Mouse (Mus musculus): ENCODE results near the gene Rac3. TPM values are rescaled to one million over a fixed set of nuclear protein-coding genes. Genes with fewer than 3 reads are reported as not detected.

Gene Rac3
- polyA plus RNA-seq, 1 experiment from 2014 or later: 1.2 TPM

DNA sequence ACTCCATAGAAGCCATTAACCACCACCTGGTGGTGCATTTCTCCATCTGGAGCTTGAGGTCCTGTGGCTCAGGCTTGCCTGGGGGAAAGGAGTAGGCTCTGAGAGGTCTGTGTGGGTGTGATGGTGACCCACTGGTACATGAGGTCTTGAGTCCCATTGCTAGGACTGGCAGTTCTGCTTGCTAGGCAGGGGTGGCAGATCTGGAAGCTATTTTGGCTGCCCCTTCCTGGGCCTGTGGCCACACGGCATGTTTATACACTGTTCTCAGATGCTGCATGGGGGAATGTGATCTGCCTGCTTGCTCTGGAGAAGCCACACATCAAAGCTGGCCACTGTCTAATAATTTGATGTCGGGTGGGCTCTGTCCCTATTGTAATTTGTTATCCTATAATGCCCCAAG lies 37.2 kb upstream of the Rac3 start:
- Histone ChIP-seq H3K4me3 (ENCODE audit: low read depth, low read length) (no peak overlapping the region), H3K27me3 (replicated peaks; ENCODE audit: control insufficient read depth, insufficient read depth, low read length) (no peaks in the 10 kb centered on the region), H3K9me3 (ENCODE audit: control insufficient read depth, low read length) (no peaks in the 10 kb centered on the region), H3K27ac (ENCODE audit: low read depth, low read length) (no peak overlapping the region), H3K36me3 (ENCODE audit: control insufficient read depth, insufficient read depth, low read length) (peaks cover 12% of the 10 kb centered on the region), H3K4me2 (no peak overlapping the region), H3K4me1 (replicated peaks; ENCODE audit: control insufficient read depth, insufficient read depth, low read length) (no peaks in the 10 kb centered on the region), H3K9ac (ENCODE audit: low read depth, low read length) (no peak overlapping the region)
- no peak for DNase-seq (ENCODE audit: low spot score)
- ATAC-seq (replicated peaks; ENCODE audit: low FRiP score): no peak
- WGBS: 86% methylated on average over 2 of the region's 2 CpGs

DNA sequence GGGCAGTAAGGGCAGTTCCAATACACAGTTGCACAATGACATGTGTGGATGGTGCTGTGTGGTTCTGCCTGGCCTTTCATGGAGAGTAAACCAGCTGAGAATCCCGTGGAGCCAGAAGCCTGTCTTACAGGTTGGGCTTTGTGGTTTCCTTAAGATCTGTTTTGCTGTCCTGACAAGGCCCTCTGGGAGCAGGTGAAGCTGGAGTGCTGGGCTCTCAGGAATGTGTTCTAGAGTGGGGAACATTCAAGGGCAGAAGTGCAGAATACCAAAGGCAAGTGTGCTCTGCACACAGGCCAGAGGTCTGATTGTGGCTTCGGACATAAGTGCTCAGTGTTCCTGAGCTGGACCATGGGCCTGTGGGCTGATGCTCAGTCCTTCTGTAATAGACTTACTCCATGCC lies 36.6 kb upstream of the Rac3 start:
- Histone ChIP-seq H3K4me2 (no peak overlapping the region), H3K9ac (ENCODE audit: low read depth, low read length) (no peak overlapping the region), H3K36me3 (ENCODE audit: control insufficient read depth, insufficient read depth, low read length) (peaks cover 15% of the 10 kb centered on the region), H3K9me3 (ENCODE audit: control insufficient read depth, low read length) (no peaks in the 10 kb centered on the region), H3K4me3 (ENCODE audit: low read depth, low read length) (no peak overlapping the region), H3K27me3 (replicated peaks; ENCODE audit: control insufficient read depth, insufficient read depth, low read length) (no peaks in the 10 kb centered on the region), H3K27ac (ENCODE audit: low read depth, low read length) (no peak overlapping the region), H3K4me1 (replicated peaks; ENCODE audit: control insufficient read depth, insufficient read depth, low read length) (no peaks in the 10 kb centered on the region)
- DNase-seq (ENCODE audit: low spot score): no peak
- ATAC-seq (replicated peaks; ENCODE audit: low FRiP score): no peak
- WGBS: 90% methylated on average over 2 of the region's 2 CpGs

DNA sequence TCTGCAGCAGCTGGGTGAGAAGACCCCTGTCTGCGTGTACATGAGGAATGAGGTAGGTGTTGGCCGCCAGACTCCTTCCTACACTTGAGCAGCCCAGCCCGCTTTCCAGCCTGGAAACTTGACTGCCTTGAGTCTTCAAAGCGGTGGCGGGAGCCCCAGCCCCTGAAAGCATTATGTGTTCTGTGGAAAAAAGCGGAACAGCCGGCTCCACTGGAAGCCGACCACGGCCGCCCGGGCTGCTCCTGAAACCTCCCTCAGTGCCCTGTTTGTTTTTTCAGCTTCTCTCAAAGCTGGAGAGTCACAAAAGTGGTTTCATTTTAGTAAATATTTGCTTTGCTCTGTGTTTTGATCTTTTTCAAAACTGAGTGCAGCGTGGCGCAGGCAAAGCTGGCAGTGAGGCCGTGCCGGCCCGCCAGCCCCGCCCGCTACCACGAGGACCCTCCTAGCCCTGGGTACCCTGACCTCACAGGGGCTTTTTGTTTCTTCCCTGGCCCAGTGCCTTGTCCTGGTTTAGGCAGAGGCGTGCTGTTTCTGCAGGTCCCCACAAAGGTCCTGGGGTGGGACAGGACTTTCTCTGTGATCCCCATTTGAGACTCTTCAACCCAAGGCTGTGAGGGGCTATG lies 34.5 kb upstream of the Rac3 start:
- no peaks in the 10 kb centered on the region for H3K9me3 ChIP-seq (ENCODE audit: control insufficient read depth, low read length)
- no peaks in the 10 kb centered on the region for H3K4me1 ChIP-seq (replicated peaks; ENCODE audit: control insufficient read depth, insufficient read depth, low read length)
- H3K36me3 ChIP-seq (ENCODE audit: control insufficient read depth, insufficient read depth, low read length): peaks cover 11% of the 10 kb centered on the region; the same call in 1 of the 2 replicates
- no peak overlapping the region for H3K4me3 ChIP-seq (ENCODE audit: low read depth, low read length)
- no peak overlapping the region for H3K27ac ChIP-seq (ENCODE audit: low read depth, low read length)
- ATAC-seq (replicated peaks; ENCODE audit: low FRiP score): no peak
- no peak overlapping the region for H3K9ac ChIP-seq (ENCODE audit: low read depth, low read length)
- H3K4me2 ChIP-seq: no peak overlapping the region
- no peaks in the 10 kb centered on the region for H3K27me3 ChIP-seq (replicated peaks; ENCODE audit: control insufficient read depth, insufficient read depth, low read length)
- no peak for DNase-seq (ENCODE audit: low spot score)
- WGBS: 88% methylated on average over 20 of the region's 20 CpGs

DNA sequence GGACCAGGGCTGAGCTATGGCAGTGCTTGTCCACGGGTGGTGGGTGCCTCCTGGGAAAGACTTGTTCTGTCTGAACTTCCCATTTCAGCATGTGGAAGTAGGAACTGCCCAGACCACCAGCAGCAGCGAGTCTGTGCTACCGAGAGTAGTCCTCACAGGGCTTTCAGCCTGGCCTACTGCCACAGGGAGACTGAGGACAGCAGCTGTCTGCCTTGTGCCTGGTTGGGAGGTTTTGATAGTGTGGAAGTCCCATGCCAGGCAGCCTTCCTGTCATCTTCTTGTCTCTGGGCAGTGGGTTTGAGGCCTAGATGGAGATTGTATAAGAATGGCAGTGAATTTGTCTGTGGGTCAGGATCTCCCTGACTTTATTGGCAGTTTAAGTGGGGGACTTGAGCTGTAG lies 31.9 kb upstream of the Rac3 start:
- Histone ChIP-seq H3K9me3 (ENCODE audit: control insufficient read depth, low read length) (no peaks in the 10 kb centered on the region), H3K4me2 (no peak overlapping the region), H3K27ac (ENCODE audit: low read depth, low read length) (no peak overlapping the region), H3K36me3 (ENCODE audit: control insufficient read depth, insufficient read depth, low read length) (peaks cover 11% of the 10 kb centered on the region; the same call in 1 of the 2 replicates), H3K27me3 (replicated peaks; ENCODE audit: control insufficient read depth, insufficient read depth, low read length) (no peaks in the 10 kb centered on the region), H3K9ac (ENCODE audit: low read depth, low read length) (no peak overlapping the region), H3K4me1 (replicated peaks; ENCODE audit: control insufficient read depth, insufficient read depth, low read length) (no peaks in the 10 kb centered on the region), H3K4me3 (ENCODE audit: low read depth, low read length) (no peak overlapping the region)
- 66% methylated on average over 3 of the region's 3 CpGs for WGBS
- ATAC-seq (replicated peaks; ENCODE audit: low FRiP score): no peak
- DNase-seq (ENCODE audit: low spot score): no peak

DNA sequence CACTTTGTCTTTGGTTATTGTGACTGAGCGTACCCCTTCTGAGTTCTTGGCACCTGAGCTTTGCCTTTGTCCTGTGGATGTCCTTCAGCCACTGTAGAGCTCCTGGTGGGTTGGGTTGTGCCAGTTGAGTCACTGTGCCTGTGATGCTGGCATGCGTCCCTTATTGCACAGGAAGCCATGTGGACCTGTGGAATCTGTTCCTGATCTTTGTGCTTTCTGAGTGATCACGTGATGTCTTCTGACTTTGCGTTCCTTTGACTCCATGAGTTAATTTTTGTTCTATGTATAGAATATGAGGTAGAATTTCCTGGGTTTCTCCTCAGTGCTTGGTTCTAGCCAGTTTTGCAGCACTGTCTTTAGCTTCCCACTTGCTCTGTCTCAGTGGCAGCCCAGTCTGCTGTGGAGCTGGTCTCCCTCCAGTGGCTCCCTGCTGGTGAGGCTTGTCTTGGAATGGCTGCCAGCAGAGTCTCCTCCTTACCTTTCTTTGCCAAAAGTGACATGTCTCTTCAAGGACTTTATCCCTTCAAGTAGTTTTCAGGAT lies 28.7 kb upstream of the Rac3 start:
- H3K9me3 ChIP-seq (ENCODE audit: control insufficient read depth, low read length): peaks cover 4% of the 10 kb centered on the region; the same call in 1 of the 2 replicates
- H3K4me2 ChIP-seq: no peak overlapping the region
- peaks cover 10% of the 10 kb centered on the region; the same call in 1 of the 2 replicates for H3K36me3 ChIP-seq (ENCODE audit: control insufficient read depth, insufficient read depth, low read length)
- H3K4me1 ChIP-seq (replicated peaks; ENCODE audit: control insufficient read depth, insufficient read depth, low read length): 0 out of 2 replicates have a peak, but pooled peaks cover 3% of the 10 kb centered on the region
- H3K4me3 ChIP-seq (ENCODE audit: low read depth, low read length): no peak overlapping the region
- ATAC-seq (replicated peaks; ENCODE audit: low FRiP score): no peak
- H3K27ac ChIP-seq (ENCODE audit: low read depth, low read length): no peak overlapping the region
- DNase-seq (ENCODE audit: low spot score): no peak
- WGBS: 89% methylated on average over 4 of the region's 4 CpGs
- H3K27me3 ChIP-seq (replicated peaks; ENCODE audit: control insufficient read depth, insufficient read depth, low read length): no peaks in the 10 kb centered on the region
- H3K9ac ChIP-seq (ENCODE audit: low read depth, low read length): no peak overlapping the region

DNA sequence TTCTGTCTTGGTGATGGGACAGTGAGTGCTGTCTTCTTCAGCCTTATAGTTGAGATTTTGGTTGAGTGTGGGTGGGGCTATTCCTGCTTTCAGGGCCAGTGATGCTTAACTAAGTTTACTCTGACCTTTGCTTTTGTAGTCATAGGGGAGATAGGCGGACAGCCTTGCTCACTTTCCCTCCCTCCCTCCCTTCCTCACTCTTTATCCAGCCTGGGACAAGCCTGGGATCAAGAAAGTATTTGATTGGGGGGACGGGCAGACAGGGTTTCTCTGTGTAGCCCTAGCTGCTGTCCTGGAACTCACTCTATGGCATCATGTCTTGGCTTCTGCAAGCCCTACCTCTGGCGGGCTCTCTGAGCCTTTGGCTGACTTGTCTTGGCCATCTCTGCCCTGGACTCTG lies 27.8 kb upstream of the Rac3 start:
- no peak overlapping the region for H3K27ac ChIP-seq (ENCODE audit: low read depth, low read length)
- no peak for ATAC-seq (replicated peaks; ENCODE audit: low FRiP score)
- H3K9ac ChIP-seq (ENCODE audit: low read depth, low read length): no peak overlapping the region
- H3K4me3 ChIP-seq (ENCODE audit: low read depth, low read length): no peak overlapping the region
- no peak for DNase-seq (ENCODE audit: low spot score)
- no peaks in the 10 kb centered on the region for H3K27me3 ChIP-seq (replicated peaks; ENCODE audit: control insufficient read depth, insufficient read depth, low read length)
- peaks cover 10% of the 10 kb centered on the region; the same call in 1 of the 2 replicates for H3K36me3 ChIP-seq (ENCODE audit: control insufficient read depth, insufficient read depth, low read length)
- WGBS: 81% methylated on average over 3 of the region's 3 CpGs
- no peak overlapping the region for H3K4me2 ChIP-seq
- H3K9me3 ChIP-seq (ENCODE audit: control insufficient read depth, low read length): peaks cover 4% of the 10 kb centered on the region; the same call in 1 of the 2 replicates
- 0 out of 2 replicates have a peak, but pooled peaks cover 3% of the 10 kb centered on the region for H3K4me1 ChIP-seq (replicated peaks; ENCODE audit: control insufficient read depth, insufficient read depth, low read length)

DNA sequence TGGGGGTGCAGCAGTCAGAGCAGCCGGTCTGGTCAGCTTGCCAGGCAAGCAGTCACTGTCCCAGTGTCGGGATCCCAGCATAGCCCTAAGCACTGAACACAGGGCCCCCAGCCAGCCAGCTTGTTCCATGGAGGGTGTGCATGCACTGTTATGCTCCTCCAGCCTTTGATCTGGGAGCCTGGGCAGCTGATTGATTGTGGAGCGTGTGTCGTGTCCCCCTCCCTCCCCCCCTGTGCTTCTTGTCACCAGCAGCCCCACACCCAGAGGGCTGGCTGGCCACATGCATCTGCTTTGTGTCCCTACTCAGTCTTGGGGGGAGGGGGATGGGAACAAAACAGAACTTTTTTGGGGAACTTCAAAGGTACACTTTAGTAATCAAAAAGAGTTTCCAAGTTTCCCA lies 26.1 kb upstream of the Rac3 start:
- H3K9me3 ChIP-seq (ENCODE audit: control insufficient read depth, low read length): peaks cover 4% of the 10 kb centered on the region; the same call in 1 of the 2 replicates
- H3K4me1 ChIP-seq (replicated peaks; ENCODE audit: control insufficient read depth, insufficient read depth, low read length): 0 out of 2 replicates have a peak, but pooled peaks cover 3% of the 10 kb centered on the region
- WGBS: 54% methylated on average over 4 of the region's 4 CpGs
- no peak for DNase-seq (ENCODE audit: low spot score)
- no peaks in the 10 kb centered on the region for H3K27me3 ChIP-seq (replicated peaks; ENCODE audit: control insufficient read depth, insufficient read depth, low read length)
- H3K4me3 ChIP-seq (ENCODE audit: low read depth, low read length): no peak overlapping the region
- H3K27ac ChIP-seq (ENCODE audit: low read depth, low read length): no peak overlapping the region
- no peak overlapping the region for H3K9ac ChIP-seq (ENCODE audit: low read depth, low read length)
- peaks cover 6% of the 10 kb centered on the region; the same call in 1 of the 2 replicates for H3K36me3 ChIP-seq (ENCODE audit: control insufficient read depth, insufficient read depth, low read length)
- ATAC-seq (replicated peaks; ENCODE audit: low FRiP score): no peak
- no peak overlapping the region for H3K4me2 ChIP-seq

DNA sequence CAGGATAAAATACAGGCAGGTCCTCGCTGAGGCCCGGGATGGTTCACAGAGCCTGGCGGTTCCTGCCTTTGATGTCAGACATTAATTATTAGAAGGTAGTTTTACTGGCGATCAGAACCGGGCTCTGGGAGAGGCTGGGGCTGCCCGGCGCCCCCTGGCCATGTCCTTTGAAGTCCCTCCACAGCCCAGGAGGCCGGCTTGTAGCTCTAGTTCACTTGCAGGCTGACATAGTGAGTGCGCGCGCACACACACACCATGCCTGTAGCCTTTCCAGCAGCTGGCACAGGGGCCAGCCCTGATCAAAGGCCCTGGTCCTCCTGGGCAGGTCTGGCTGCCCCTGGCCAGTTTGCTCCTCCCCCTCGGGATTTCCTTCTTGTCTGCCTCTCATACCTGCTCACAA lies 25.6 kb upstream of the Rac3 start:
- Histone ChIP-seq H3K9ac (ENCODE audit: low read depth, low read length) (no peak overlapping the region), H3K4me2 (no peak overlapping the region), H3K4me3 (ENCODE audit: low read depth, low read length) (no peak overlapping the region), H3K27ac (ENCODE audit: low read depth, low read length) (no peak overlapping the region), H3K4me1 (replicated peaks; ENCODE audit: control insufficient read depth, insufficient read depth, low read length) (0 out of 2 replicates have a peak, but pooled peaks cover 3% of the 10 kb centered on the region), H3K27me3 (replicated peaks; ENCODE audit: control insufficient read depth, insufficient read depth, low read length) (no peaks in the 10 kb centered on the region), H3K9me3 (ENCODE audit: control insufficient read depth, low read length) (peaks cover 4% of the 10 kb centered on the region; the same call in 1 of the 2 replicates), H3K36me3 (ENCODE audit: control insufficient read depth, insufficient read depth, low read length) (peaks cover 6% of the 10 kb centered on the region; the same call in 1 of the 2 replicates)
- no peak for ATAC-seq (replicated peaks; ENCODE audit: low FRiP score)
- DNase-seq (ENCODE audit: low spot score): no peak
- WGBS: 64% methylated on average over 12 of the region's 12 CpGs

DNA sequence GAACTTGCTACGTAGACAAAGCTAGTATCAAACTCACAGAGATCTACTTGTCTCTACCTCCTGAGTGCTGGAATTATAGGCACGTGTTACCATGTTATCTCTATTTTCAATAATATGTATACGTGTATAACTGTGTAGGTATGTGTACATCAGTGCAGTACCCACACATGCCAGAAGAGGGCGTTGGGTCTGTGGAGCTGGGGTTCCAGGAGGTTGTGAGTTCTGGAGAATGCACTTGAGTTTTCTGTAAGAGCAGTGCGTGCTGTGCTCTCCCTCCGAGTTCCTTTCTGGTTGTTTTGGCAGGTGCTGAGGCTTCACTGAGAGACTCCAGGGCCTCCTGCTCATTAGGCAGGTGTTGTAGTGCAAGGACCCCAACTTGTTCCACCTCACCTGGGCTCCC lies 24.7 kb upstream of the Rac3 start:
- H3K4me1 ChIP-seq (replicated peaks; ENCODE audit: control insufficient read depth, insufficient read depth, low read length): 0 out of 2 replicates have a peak, but pooled peaks cover 3% of the 10 kb centered on the region
- DNase-seq (ENCODE audit: low spot score) (no peak), ATAC-seq (replicated peaks; ENCODE audit: low FRiP score) (no peak)
- H3K4me3 ChIP-seq (ENCODE audit: low read depth, low read length): no peak overlapping the region
- peaks cover 10% of the 10 kb centered on the region; the same call in 1 of the 2 replicates for H3K36me3 ChIP-seq (ENCODE audit: control insufficient read depth, insufficient read depth, low read length)
- H3K9ac ChIP-seq (ENCODE audit: low read depth, low read length): no peak overlapping the region
- no peaks in the 10 kb centered on the region for H3K27me3 ChIP-seq (replicated peaks; ENCODE audit: control insufficient read depth, insufficient read depth, low read length)
- H3K9me3 ChIP-seq (ENCODE audit: control insufficient read depth, low read length): peaks cover 4% of the 10 kb centered on the region; the same call in 1 of the 2 replicates
- H3K27ac ChIP-seq (ENCODE audit: low read depth, low read length): no peak overlapping the region
- no peak overlapping the region for H3K4me2 ChIP-seq
- WGBS: 88% methylated on average over 6 of the region's 6 CpGs

Measured in liver, embryonic 11.5 days (tissue).